Mouse (Mus musculus) layer of hippocampus, adult 2 months (tissue): ENCODE results near the gene Pde4d. TPM values are rescaled to one million over a fixed set of nuclear protein-coding genes. Genes with fewer than 3 reads are reported as not detected.
A peak's percentile ranks its signal among the peaks of the same experiment; 100 is the strongest.
"Not testable (repeated sequence)": the region's sequence is repeated elsewhere in the genome, so short reads cannot be mapped to it uniquely, and the experiment has no call there.

Source experiments
- DNase-seq, 2 experiments: peaks; one replicate each; pipeline ENCODE4 v3.0.0; 2022; ENCODE audit warnings: low spot score in 2 of 2
- H3K27ac ChIP-seq: fragments of 200-600 bp; 2 replicates; pipeline ENCODE4 v1.8.1; 2022
- H3K4me3 ChIP-seq: fragments of 200-600 bp; 2 replicates; pipeline ENCODE4 v1.8.1; 2022; ENCODE audit warnings: mild to moderate bottlenecking
- CTCF ChIP-seq: fragments of 200-600 bp; conservative IDR thresholded peaks from 2 replicates; pipeline ENCODE4 v1.8.1; 2022; ENCODE audit warnings: antibody characterized with exemption, mild to moderate bottlenecking, moderate library complexity
- total RNA-seq, 2 experiments: library from RNA; stranded (reverse); gene quantifications; 2 replicates each; pipeline ENCODE4 v1.2.3; 2021

The Pde4d gene
- total RNA-seq, 2 experiments from 2014 or later, result 72.2 to 73.8 TPM

GRCm38 (mm10) chr13:108774981-108775380 lies 325.2 kb downstream of the Pde4d start:
- TF ChIP-seq CTCF, result no peak
- no peak overlapping the region for H3K4me3 ChIP-seq
- no peak for DNase-seq
- H3K27ac ChIP-seq, result no peak overlapping the region

GRCm38 (mm10) chr13:108775882-108776281 lies 326.1 kb downstream of the Pde4d start:
- Histone ChIP-seq H3K27ac (no peak overlapping the region), H3K4me3 (no peak overlapping the region)
- no peak for DNase-seq
- no peak for TF ChIP-seq CTCF

GRCm38 (mm10) chr13:108797620-108798019 lies 347.9 kb downstream of the Pde4d start:
- not testable (repeated sequence) for H3K27ac ChIP-seq, DNase-seq, H3K4me3 ChIP-seq
- 0 out of 2 replicates have a peak, but pooled peaks have one; percentile 16 for TF ChIP-seq CTCF

GRCm38 (mm10) chr13:108809191-108809590 lies 359.4 kb downstream of the Pde4d start:
- Histone ChIP-seq H3K4me3 (no peak overlapping the region), H3K27ac (no peak overlapping the region)
- DNase-seq, result no peak
- TF ChIP-seq CTCF, result no peak

- Histone ChIP-seq H3K27ac (no peak overlapping the region), H3K4me3 (no peak overlapping the region)
- peak; percentile 72 for TF ChIP-seq CTCF
- peak in 1 of 2 experiments; percentile 27 for DNase-seq
These were observed 363.2 kb downstream of the Pde4d start for GRCm38 (mm10) chr13:108812956-108813355.

- TF ChIP-seq CTCF, result no peak
- DNase-seq, result no peak
- Histone ChIP-seq H3K27ac (no peak overlapping the region), H3K4me3 (no peak overlapping the region)
These were observed 370.2 kb downstream of the Pde4d start for GRCm38 (mm10) chr13:108819846-108820408.

GRCm38 (mm10) chr13:108820487-108820886 lies 370.7 kb downstream of the Pde4d start:
- H3K4me3 ChIP-seq, result no peak overlapping the region
- H3K27ac ChIP-seq, result no peak overlapping the region
- no peak for TF ChIP-seq CTCF
- no peak for DNase-seq

GRCm38 (mm10) chr13:108821270-108821669 lies 371.5 kb downstream of the Pde4d start:
- H3K4me3 ChIP-seq, result no peak overlapping the region
- H3K27ac ChIP-seq, result no peak overlapping the region
- DNase-seq, result no peak
- TF ChIP-seq CTCF, result no peak

GRCm38 (mm10) chr13:108824638-108825310 lies 375.0 kb downstream of the Pde4d start:
- TF ChIP-seq CTCF, result no peak
- DNase-seq, result no peak
- Histone ChIP-seq H3K27ac (no peak overlapping the region), H3K4me3 (no peak overlapping the region)

- H3K4me3 ChIP-seq, result no peak overlapping the region
- TF ChIP-seq CTCF, result no peak
- DNase-seq, result no peak
- H3K27ac ChIP-seq, result no peak overlapping the region
These were observed 375.8 kb downstream of the Pde4d start for GRCm38 (mm10) chr13:108825501-108825900.

- Histone ChIP-seq H3K4me3 (no peak overlapping the region), H3K27ac (no peak overlapping the region)
- TF ChIP-seq CTCF, result no peak
- no peak for DNase-seq
These were observed 384.4 kb downstream of the Pde4d start for GRCm38 (mm10) chr13:108834197-108834596.

GRCm38 (mm10) chr13:108836314-108836713 lies 386.6 kb downstream of the Pde4d start:
- no peak for TF ChIP-seq CTCF
- DNase-seq, result no peak
- H3K27ac ChIP-seq, result no peak overlapping the region
- H3K4me3 ChIP-seq, result no peak overlapping the region

- no peak for TF ChIP-seq CTCF
- no peak for DNase-seq
- no peak overlapping the region for H3K27ac ChIP-seq
- no peak overlapping the region for H3K4me3 ChIP-seq
These were observed 389.4 kb downstream of the Pde4d start for GRCm38 (mm10) chr13:108839142-108839541.

- no peak overlapping the region for H3K4me3 ChIP-seq
- H3K27ac ChIP-seq, result no peak overlapping the region
- no peak for DNase-seq
- no peak for TF ChIP-seq CTCF
These were observed 404.3 kb downstream of the Pde4d start for GRCm38 (mm10) chr13:108854090-108854489.
